Mouse (Mus musculus): Measurements from ENCODE around the gene St8sia6.

- TF ChIP-seq CTCF (conservative IDR thresholded peaks at IDR 0.05; ENCODE audit: low read length), result no peak
- no peak for TF ChIP-seq NANOG (IDR thresholded peaks at IDR 0.05; ENCODE audit: borderline replicate concordance, low read length)
Measured at GRCm38 (mm10) chr2:13808593-13808992, 14.7 kb upstream of the St8sia6 start.

Measured in E14TG2a.4 (cell line).